Mouse (Mus musculus) heart, postnatal 14 days (tissue): ENCODE data around the gene Osbpl5. TPM values are rescaled to one million over a fixed set of nuclear protein-coding genes. Genes with fewer than 3 reads are reported as not detected.
"Not testable (repeated sequence)": the region's sequence is repeated elsewhere in the genome, so short reads cannot be mapped to it uniquely, and the experiment has no call there.

Source experiments
- DNase-seq, 2 experiments: peaks; one replicate each; pipeline ENCODE4 v3.0.0; 2021 to 2022
- intact Hi-C: fragments of 180-260 bp; cut with DNase I; formaldehyde crosslinking; loops from one replicate; pipeline ENCODE4 v1.15.1; 2025
- total RNA-seq, 2 experiments: library from RNA; stranded (reverse); gene quantifications; 2 replicates each; pipeline ENCODE4 v1.2.3; 2021

The Osbpl5 gene
- total RNA-seq, 2 experiments from 2014 or later: 18.5 to 21.9 TPM

DNA sequence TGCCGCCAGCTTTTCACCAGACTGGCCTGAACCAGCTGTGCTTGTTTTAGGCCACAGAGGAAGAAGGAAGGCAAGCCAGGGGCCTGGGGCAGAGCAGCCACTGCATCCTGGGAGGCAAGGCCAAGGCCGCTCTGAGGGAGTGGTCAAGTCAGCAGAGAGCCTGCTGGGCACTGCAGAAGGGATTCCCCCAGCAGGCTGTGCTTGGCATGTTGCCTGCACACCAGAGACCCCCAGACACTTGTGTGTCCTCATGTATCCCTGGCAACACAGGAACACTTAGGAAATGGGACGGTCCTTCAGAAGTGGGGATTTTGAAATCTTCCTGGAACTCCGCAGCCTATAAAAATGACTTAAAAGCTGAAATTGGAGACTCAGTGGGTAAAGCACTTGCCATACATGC, 44.8 kb downstream of the Osbpl5 start:
- intact Hi-C loops: no loop called here
- peak in 1 of 2 experiments; percentile 18 for DNase-seq

DNA sequence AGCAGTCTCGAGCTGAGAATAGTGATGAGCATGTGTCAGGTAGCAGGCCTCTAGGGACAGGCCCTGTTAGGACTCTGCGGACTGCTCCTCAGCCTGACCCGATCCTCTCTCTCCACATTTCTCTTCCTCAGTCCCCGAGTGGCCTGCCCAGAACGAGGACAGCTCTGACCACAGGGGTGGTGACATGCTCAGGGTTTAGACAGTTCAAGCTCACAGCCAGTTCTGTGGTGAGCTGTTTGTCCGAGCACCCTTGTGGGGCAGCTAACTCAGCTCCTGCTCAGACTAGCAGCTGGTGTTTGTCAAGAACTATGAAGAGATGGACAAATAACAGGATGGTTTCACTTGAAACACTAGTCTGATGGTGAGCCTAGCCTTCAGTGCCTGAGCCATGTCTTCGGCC, 45.4 kb downstream of the Osbpl5 start:
- intact Hi-C loops: no loop called here
- no peak for DNase-seq

GRCm38 (mm10) chr7:143709395-143709794, 47.4 kb downstream of the Osbpl5 start:
- DNase-seq: no peak
- intact Hi-C loops: no loop called here

GRCm38 (mm10) chr7:143706697-143707438, 49.9 kb downstream of the Osbpl5 start:
- peak; percentile 91 to 95 for DNase-seq
- intact Hi-C loops: loop anchor here (1.0 kb wide), 2 partner anchors 41 to 56 kb away; no protein-coding TSS in a partner anchor

DNA sequence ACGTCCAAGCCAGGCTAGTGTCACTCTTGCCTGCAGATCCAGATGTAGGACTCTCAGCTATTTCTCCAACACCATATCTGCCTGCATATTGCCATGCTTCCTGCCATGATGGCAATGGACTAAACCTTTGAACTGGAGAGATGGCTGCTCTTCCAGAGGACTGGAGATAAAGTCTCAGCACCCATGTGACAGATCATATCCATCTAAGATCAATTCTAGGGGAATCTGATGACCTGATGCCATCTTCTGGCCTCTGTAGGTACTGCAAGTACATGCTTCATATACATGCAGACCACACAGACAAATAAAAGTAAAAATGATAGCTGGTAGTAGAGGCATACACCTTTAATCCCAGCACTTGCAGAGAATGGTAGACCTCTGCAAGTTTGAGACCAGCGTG, 60.6 kb downstream of the Osbpl5 start:
- DNase-seq: peak in 1 of 2 experiments; percentile 54
- intact Hi-C loops: loop anchor here (1.0 kb wide), 1 partner anchor 112 kb away; no protein-coding TSS in a partner anchor

GRCm38 (mm10) chr7:143694550-143694949, 62.2 kb downstream of the Osbpl5 start:
- intact Hi-C loops: no loop called here
- DNase-seq: no peak

DNA sequence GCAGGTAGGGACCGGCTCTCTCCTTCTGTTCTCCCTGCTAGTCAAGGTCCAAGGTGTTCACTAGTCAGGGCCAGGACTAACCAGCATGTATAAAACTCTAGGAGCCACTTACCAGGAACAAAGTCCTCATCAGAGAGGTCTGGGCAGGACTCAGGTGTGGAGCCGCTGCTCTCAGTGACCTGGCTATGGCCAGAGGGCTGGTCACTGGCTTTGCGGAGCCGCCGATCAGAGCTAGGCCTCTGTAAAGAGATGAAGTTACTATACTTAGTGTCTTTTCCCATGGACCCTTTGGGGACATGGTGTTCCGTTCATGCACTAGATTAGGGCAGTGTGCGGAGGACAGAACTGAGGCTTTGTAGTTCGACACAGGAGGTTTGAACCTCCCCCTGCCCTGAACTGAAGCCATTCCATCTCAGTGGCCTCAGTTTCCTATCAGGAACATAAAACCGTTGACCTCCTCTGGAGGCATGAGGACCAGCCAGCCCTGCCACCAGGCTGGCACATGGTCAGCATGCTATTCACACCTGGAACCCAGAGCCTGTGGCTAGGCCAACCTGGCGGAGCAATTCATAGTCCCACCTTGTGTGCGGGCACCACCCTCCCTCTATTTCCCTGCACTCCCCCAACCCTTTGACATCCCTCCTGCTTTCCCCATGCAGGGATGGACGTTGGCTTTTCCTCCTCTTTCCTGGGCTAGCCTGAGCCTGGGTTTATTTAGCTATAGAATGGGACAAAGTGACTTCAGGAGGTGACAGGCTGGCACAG, 63.9 kb downstream of the Osbpl5 start:
- intact Hi-C loops: no loop called here
- no peak for DNase-seq

DNA sequence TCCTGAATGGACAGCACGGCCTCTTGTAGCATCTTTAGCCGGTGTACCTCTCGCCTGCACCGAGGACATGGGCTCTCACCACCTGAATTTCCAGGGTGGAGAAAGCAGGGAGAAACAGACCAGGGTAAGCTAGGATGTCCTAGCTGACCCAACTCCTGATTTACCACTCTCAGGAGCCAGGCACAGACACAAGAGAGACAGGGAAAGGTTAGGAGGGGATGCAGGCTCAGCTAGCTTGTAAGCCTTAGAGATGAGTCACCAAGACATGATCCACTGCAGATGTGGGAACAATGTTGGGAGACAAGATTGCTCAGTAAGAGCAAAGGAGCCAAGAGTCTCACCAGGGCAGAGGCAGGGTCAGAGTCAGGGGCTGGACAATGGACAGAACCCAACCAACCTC, 64.9 kb downstream of the Osbpl5 start:
- intact Hi-C loops: no loop called here
- DNase-seq: no peak

GRCm38 (mm10) chr7:143691181-143691580, 65.6 kb downstream of the Osbpl5 start:
- intact Hi-C loops: no loop called here
- DNase-seq: no peak

- DNase-seq: no peak
- intact Hi-C loops: no loop called here
These were observed 66.8 kb downstream of the Osbpl5 start for GRCm38 (mm10) chr7:143689946-143690345.

DNA sequence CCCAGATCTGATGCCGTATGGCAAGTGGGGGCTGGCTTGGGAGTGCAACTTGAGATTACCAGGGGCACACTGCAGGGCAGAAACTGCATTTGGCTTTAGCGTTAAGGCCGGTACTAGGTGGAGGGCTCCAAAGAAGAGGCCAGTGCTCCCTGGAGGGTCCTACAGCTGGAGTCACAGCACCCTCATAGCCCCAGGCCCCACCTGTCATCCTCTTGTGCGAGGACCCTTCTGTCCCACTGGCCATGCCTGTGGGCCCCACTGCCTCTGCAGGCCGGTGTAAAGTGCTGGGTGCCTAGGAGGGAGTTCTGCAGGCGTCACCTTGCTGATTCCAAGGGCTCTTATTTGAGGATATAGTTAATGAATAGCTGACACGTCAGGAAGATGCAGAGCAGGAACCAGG, 67.3 kb downstream of the Osbpl5 start:
- no peak for DNase-seq
- intact Hi-C loops: no loop called here

DNA sequence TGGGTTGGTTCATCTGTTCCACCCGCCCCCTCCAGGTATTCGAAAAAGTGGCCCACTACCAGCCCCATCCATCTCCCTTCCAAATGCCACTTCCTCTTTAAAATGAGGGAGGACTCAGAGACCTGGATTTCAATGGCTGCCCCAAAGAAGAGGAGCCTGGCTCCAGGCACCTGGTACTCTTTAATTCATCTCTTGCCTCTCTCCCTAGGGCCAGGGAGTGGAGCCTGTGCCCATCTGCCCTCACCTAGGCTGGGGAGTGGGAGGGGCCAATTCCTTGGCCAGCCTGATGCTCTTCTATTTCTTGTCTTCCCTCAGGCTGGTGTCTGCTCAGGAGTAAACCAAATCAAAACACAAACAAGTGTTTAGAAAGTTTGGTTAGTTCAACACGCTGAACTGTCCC, 70.1 kb downstream of the Osbpl5 start:
- intact Hi-C loops, DNase-seq: not testable (repeated sequence)

GRCm38 (mm10) chr7:143686191-143686590, 70.6 kb downstream of the Osbpl5 start:
- intact Hi-C loops, DNase-seq: not testable (repeated sequence)

- peak; percentile 71 to 74 for DNase-seq
- intact Hi-C loops: loop anchor here (1.0 kb wide), 1 partner anchor 36 kb away; the partner anchor contains the start of gene Tnfrsf22
These were observed 71.3 kb downstream of the Osbpl5 start, which contains the start of gene Tnfrsf23 for GRCm38 (mm10) chr7:143685359-143686067. TSS of gene Tnfrsf23 (minus strand) at chr7:143685872.

DNA sequence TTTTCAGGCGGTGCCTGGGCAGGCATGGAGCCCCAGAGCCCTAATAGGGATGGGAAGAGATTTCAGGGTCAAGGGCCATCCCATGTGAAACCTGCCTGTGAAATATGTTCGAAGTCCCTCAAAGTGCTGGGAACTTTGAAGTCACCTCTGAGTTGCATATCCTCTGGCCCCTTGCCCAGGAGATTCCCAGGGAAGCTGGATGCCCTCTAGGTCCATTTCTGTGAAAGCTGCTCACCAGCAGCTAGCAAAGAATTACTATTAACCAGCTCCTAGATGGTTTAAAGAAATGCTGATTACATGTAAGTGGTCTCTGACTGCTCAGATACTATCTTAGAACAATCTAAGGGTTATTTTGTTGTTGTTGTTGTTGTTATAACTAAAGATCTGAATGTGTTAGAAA, 72.2 kb downstream of the Osbpl5 start:
- intact Hi-C loops, DNase-seq: not testable (repeated sequence)

DNA sequence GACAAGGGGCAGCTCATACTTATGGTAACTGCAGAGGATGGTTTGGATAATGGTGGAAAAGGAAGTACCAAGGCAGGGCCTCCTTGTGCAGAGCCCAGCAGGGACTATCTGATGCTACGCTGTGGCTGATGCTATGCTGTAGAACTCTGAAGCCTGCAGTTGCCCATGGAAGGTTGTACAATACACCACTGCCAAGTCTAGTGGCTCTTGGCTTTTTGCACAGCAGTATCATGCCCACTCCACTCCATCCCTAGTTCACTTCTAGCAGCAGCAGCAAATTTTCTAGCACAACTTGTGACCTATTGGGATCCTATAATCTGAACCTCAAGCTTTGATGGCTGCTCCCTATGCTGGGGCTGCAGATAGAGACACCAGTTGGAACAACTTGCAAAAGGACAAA, 75.2 kb downstream of the Osbpl5 start:
- no peak for DNase-seq
- intact Hi-C loops: loop anchor here (2.0 kb wide), 1 partner anchor 39 kb away; no protein-coding TSS in a partner anchor

- DNase-seq: not testable (repeated sequence)
- intact Hi-C loops: loop anchor here (2.0 kb wide), 1 partner anchor 38 kb away; no protein-coding TSS in a partner anchor
These were observed 75.9 kb downstream of the Osbpl5 start for GRCm38 (mm10) chr7:143680836-143681235.

DNA sequence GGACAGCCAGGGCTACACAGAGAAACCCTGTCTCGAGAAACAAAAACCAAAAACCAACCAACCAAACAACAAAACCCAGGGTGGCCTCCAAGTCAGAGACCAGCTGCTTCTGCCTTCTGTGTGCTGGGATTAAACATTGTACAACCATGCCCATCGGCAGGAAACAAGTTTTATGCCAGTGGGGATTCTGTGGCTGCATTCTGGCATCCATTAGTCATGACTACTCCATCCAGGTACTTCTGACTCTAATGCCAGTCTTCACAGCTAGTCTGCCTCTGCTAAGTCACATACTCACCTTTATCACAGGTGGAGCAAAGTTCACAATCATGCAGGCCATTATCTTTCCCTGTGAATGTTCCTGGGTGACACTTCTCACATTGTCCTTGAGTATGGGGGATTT, 77.1 kb downstream of the Osbpl5 start:
- DNase-seq: not testable (repeated sequence)
- intact Hi-C loops: loop anchor here (2.0 kb wide), 1 partner anchor 37 kb away; no protein-coding TSS in a partner anchor

DNA sequence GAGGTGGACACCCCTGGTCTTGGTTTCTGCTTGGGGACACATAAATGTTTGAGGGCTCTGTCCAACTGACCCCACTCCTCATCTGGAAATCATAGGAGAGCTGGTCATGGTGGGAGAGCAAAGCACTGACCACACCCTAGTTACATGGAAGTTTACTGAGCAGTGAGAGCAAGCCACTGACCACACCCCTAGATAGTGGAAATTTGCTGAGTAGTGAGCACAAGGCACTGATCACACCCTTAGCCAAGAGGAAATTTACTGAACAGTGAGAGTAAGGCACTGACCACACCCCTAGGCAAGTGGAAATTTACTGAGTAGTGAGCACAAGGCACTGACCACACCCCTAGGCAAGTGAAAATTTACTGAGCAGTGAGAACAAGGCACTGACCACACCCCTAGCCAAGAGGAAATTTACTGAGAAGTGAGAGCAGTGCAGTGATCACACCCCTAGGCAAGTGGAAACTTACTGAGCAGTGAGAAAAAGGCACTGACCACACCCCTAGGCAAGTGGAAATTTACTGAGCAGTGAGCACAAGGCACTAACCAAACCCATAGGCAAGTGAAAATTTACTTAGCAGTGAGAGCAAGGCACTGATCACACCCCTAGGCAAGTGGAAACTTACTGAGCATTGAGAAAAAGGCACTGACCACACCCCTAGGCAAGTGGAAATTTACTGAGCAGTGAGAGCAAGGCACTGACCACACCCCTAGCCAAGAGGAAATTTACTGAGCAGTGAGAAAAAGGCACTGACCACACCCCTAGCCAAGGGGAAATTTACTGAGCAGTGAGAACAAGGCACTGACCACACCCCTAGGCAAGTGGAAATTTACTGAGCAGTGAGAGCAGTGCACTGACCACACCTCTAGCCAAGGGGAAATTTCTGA, 90.1 kb downstream of the Osbpl5 start:
- no peak for DNase-seq
- intact Hi-C loops: no loop called here

- no peak for DNase-seq
- intact Hi-C loops: no loop called here
These were observed 93.3 kb downstream of the Osbpl5 start for GRCm38 (mm10) chr7:143663470-143663869.
